Mouse (Mus musculus): ENCODE results near the gene Ugt8a. TPM values are rescaled to one million over a fixed set of nuclear protein-coding genes. Genes with fewer than 3 reads are reported as not detected.

Ugt8a gene
- polyA plus RNA-seq, 1 experiment, result 82.7 TPM

GRCm38 (mm10) chr3:125954881-125955280, 16.5 kb upstream of the Ugt8a start:
- DNase-seq, result no peak
- Histone ChIP-seq H3K4me1 (ENCODE audit: control insufficient read depth, insufficient read depth, low read length) (no peaks in the 10 kb centered on the region), H3K4me3 (replicated peaks; ENCODE audit: insufficient read depth, low read depth, low read length) (no peak overlapping the region), H3K27me3 (ENCODE audit: control insufficient read depth, insufficient read depth, low read length) (no peaks in the 10 kb centered on the region), H3K27ac (ENCODE audit: insufficient read depth, low read length) (no peak overlapping the region)
- WGBS, result 89% methylated on average over 1 of the region's 1 CpGs
- TF ChIP-seq POLR2A (IDR thresholded peaks at IDR 0.05; ENCODE audit: borderline replicate concordance, insufficient read depth, low read length) (no peak), CTCF (IDR thresholded peaks at IDR 0.05; ENCODE audit: borderline replicate concordance, insufficient read depth, low read depth, low read length) (no peak)

DNA sequence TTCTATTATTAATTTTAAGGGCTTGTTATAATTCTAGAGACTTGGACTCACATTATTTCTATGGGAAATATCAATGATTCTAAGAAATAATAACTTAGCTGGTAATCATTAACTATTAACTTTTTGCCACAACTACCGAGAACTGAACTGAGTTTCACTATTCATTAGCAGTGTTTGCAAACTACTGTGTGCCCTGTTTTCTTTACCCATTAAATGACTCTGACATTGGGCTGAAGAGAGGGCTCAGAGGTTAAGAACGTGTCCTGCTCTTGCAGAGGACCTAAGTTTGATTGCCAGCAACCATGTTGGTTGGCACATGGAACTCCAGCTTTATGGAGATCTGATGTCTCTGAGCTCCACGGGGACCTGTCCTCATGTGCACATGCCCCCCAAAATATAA, 2.4 kb upstream of the Ugt8a start:
- TF ChIP-seq POLR2A (IDR thresholded peaks at IDR 0.05; ENCODE audit: borderline replicate concordance, insufficient read depth, low read length) (no peak), CTCF (IDR thresholded peaks at IDR 0.05; ENCODE audit: borderline replicate concordance, insufficient read depth, low read depth, low read length) (no peak)
- H3K4me3 ChIP-seq (replicated peaks; ENCODE audit: insufficient read depth, low read depth, low read length), result no peak overlapping the region
- H3K27me3 ChIP-seq (ENCODE audit: control insufficient read depth, insufficient read depth, low read length), result 0 out of 2 replicates have a peak, but pooled peaks cover 1% of the 10 kb centered on the region
- no peak overlapping the region for H3K27ac ChIP-seq (ENCODE audit: insufficient read depth, low read length)
- DNase-seq, result no peak
- WGBS, result 66% methylated on average over 3 of the region's 3 CpGs
- no peaks in the 10 kb centered on the region for H3K4me1 ChIP-seq (ENCODE audit: control insufficient read depth, insufficient read depth, low read length)

DNA sequence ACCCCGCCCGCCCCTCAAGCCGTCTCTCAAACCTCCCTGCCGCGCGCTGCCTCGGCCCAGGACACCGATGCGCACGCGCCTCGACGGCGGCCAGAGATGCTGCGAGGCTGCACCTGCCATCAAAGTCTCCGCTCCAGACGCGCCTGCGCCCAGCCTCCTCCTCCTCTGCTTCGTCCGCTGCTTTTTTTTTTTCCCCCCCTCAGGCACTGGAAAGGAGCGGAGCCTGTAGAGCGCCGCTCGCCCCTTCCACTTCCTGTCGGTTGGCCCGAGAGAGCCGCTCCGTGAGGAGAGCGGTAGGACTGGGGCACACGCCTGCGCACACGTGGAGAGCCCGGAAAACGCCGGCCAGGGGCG, 314 bp upstream of the Ugt8a start:
- 0 out of 2 replicates have a peak, but pooled peaks cover 1% of the 10 kb centered on the region for H3K27me3 ChIP-seq (ENCODE audit: control insufficient read depth, insufficient read depth, low read length)
- peak in 1 of 2 experiments; percentile 33 for DNase-seq
- TF ChIP-seq POLR2A (IDR thresholded peaks at IDR 0.05; ENCODE audit: borderline replicate concordance, insufficient read depth, low read length), result no peak
- TF ChIP-seq CTCF (IDR thresholded peaks at IDR 0.05; ENCODE audit: borderline replicate concordance, insufficient read depth, low read depth, low read length), result no peak
- H3K4me1 ChIP-seq (ENCODE audit: control insufficient read depth, insufficient read depth, low read length), result no peaks in the 10 kb centered on the region
- no peak overlapping the region for H3K27ac ChIP-seq (ENCODE audit: insufficient read depth, low read length)
- WGBS, result under 1% methylated on average over 36 of the region's 37 CpGs
- no peak overlapping the region for H3K4me3 ChIP-seq (replicated peaks; ENCODE audit: insufficient read depth, low read depth, low read length)

GRCm38 (mm10) chr3:125937536-125938091, 805 bp downstream of the Ugt8a start:
- 0 out of 2 replicates have a peak, but pooled peaks cover 1% of the 10 kb centered on the region for H3K27me3 ChIP-seq (ENCODE audit: control insufficient read depth, insufficient read depth, low read length)
- peak overlapping the region; percentile 5 for H3K4me3 ChIP-seq (replicated peaks; ENCODE audit: insufficient read depth, low read depth, low read length)
- no peaks in the 10 kb centered on the region for H3K4me1 ChIP-seq (ENCODE audit: control insufficient read depth, insufficient read depth, low read length)
- 1% methylated on average over 42 of the region's 43 CpGs for WGBS
- no peak for TF ChIP-seq POLR2A (IDR thresholded peaks at IDR 0.05; ENCODE audit: borderline replicate concordance, insufficient read depth, low read length)
- no peak overlapping the region for H3K27ac ChIP-seq (ENCODE audit: insufficient read depth, low read length)
- DNase-seq, result no peak

DNA sequence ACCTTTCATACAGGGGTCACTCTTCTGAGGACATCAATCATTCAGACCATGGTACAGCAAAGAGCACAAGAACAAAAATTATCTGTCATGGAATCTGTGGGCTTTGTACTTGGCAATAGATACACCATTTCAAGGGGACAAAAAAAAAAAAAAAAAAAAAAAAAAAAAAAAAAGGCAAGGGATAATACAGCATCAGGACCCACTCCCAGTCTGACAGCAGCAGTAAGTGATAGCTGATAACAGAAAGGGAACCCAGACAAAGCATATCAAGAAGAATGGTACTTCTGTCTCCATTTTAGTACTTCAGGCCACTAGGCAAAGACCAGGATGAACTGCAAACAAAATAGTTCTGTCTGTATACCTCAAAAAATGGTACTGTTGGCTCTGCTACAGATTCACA, 2.6 kb downstream of the Ugt8a start:
- no peak for TF ChIP-seq POLR2A (IDR thresholded peaks at IDR 0.05; ENCODE audit: borderline replicate concordance, insufficient read depth, low read length)
- TF ChIP-seq CTCF (IDR thresholded peaks at IDR 0.05; ENCODE audit: borderline replicate concordance, insufficient read depth, low read depth, low read length), result no peak
- no peak overlapping the region for H3K27ac ChIP-seq (ENCODE audit: insufficient read depth, low read length)

GRCm38 (mm10) chr3:125932594-125933237, 5.7 kb downstream of the Ugt8a start:
- no peaks in the 10 kb centered on the region for H3K27me3 ChIP-seq (ENCODE audit: control insufficient read depth, insufficient read depth, low read length)
- no peak for TF ChIP-seq CTCF (IDR thresholded peaks at IDR 0.05; ENCODE audit: borderline replicate concordance, insufficient read depth, low read depth, low read length)
- no peak for TF ChIP-seq POLR2A (IDR thresholded peaks at IDR 0.05; ENCODE audit: borderline replicate concordance, insufficient read depth, low read length)
- DNase-seq, result no peak
- H3K4me3 ChIP-seq (replicated peaks; ENCODE audit: insufficient read depth, low read depth, low read length), result no peak overlapping the region
- no peaks in the 10 kb centered on the region for H3K4me1 ChIP-seq (ENCODE audit: control insufficient read depth, insufficient read depth, low read length)
- WGBS, result 89% methylated on average over 3 of the region's 3 CpGs
- H3K27ac ChIP-seq (ENCODE audit: insufficient read depth, low read length), result no peak overlapping the region

More for the DNA sequence above, 2.6 kb downstream of the Ugt8a start:
- H3K27me3 ChIP-seq (ENCODE audit: control insufficient read depth, insufficient read depth, low read length), result 0 out of 2 replicates have a peak, but pooled peaks cover 1% of the 10 kb centered on the region
- no peak for DNase-seq
- H3K4me3 ChIP-seq (replicated peaks; ENCODE audit: insufficient read depth, low read depth, low read length), result no peak overlapping the region
- H3K4me1 ChIP-seq (ENCODE audit: control insufficient read depth, insufficient read depth, low read length), result no peaks in the 10 kb centered on the region

- Histone ChIP-seq H3K4me1 (ENCODE audit: control insufficient read depth, insufficient read depth, low read length) (no peaks in the 10 kb centered on the region), H3K4me3 (replicated peaks; ENCODE audit: insufficient read depth, low read depth, low read length) (no peak overlapping the region), H3K27ac (ENCODE audit: insufficient read depth, low read length) (no peak overlapping the region), H3K27me3 (ENCODE audit: control insufficient read depth, insufficient read depth, low read length) (no peaks in the 10 kb centered on the region)
- 67% methylated on average over 1 of the region's 1 CpGs for WGBS
- DNase-seq, result no peak
- TF ChIP-seq CTCF (IDR thresholded peaks at IDR 0.05; ENCODE audit: borderline replicate concordance, insufficient read depth, low read depth, low read length), result no peak
Measured at GRCm38 (mm10) chr3:125931059-125931458, 7.4 kb downstream of the Ugt8a start.

- Histone ChIP-seq H3K4me3 (replicated peaks; ENCODE audit: insufficient read depth, low read depth, low read length) (no peak overlapping the region), H3K27ac (ENCODE audit: insufficient read depth, low read length) (no peak overlapping the region), H3K27me3 (ENCODE audit: control insufficient read depth, insufficient read depth, low read length) (no peaks in the 10 kb centered on the region), H3K4me1 (ENCODE audit: control insufficient read depth, insufficient read depth, low read length) (no peaks in the 10 kb centered on the region)
- DNase-seq, result no peak
- TF ChIP-seq POLR2A (IDR thresholded peaks at IDR 0.05; ENCODE audit: borderline replicate concordance, insufficient read depth, low read length) (no peak), CTCF (IDR thresholded peaks at IDR 0.05; ENCODE audit: borderline replicate concordance, insufficient read depth, low read depth, low read length) (no peak)
- WGBS, result 82% methylated on average over 2 of the region's 2 CpGs
Measured at GRCm38 (mm10) chr3:125920876-125921275, 17.5 kb downstream of the Ugt8a start.
